Mouse (Mus musculus) cerebellum, adult 2 months (tissue): Measurements from ENCODE around the gene Klri2.

ENCODE experiments used
- CTCF ChIP-seq: fragments of 200-500 bp; IDR thresholded peaks from 2 replicates; pipeline ENCODE4 v1.5.1; 2011; ENCODE audit warnings: low read depth, mild to moderate bottlenecking, control low read depth, low read length, moderate library complexity, borderline replicate concordance; ENCODE audit not compliant: insufficient read depth
- POLR2A ChIP-seq: fragments of 200-500 bp; IDR thresholded peaks from 2 replicates; pipeline ENCODE4 v1.6.1; 2011; ENCODE audit warnings: low read length, control low read depth, borderline replicate concordance; ENCODE audit not compliant: insufficient read depth

- TF ChIP-seq CTCF, result no peak
- TF ChIP-seq POLR2A, result no peak
These were observed 26.7 kb downstream of the Klri2 start for GRCm38 (mm10) chr6:129713566-129713965.
